ENCODE assay signal across 19 mouse cellular contexts in the genomic region with DNA sequence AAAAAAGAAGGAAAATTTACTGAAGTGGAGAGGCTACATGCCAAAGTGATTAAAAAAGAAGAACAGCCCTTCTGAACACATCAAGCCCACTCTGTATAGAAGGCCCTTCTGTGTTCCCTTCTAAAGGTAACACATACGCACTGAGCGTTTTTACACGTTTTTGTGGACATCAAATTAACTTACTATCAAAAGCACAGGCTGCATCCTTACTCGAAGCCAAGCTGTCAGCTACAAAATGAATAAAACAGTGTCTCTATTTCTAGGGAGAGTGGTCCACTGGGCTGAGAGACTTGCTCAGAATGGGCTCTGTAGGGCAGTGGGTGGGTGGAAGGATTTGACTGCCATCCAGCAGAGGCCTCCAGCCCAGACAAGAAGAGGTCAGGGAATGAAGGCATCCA.
A peak's percentile ranks its signal among the peaks of the same experiment; 100 is the strongest.
DNase-seq lines count a peak whose midpoint lies in the region; ATAC-seq and TF ChIP-seq lines count a peak whose summit lies in the region.
"Had no signal": no experiment of that assay in that cellular context is flagged by ENCODE, and none has a peak within 500 bp of the region (broad histone marks: within the 10 kb centered on the region; RNA-seq: fewer than 3 reads in every experiment).

No protein-coding gene starts in this region.

- H3K4me3 ChIP-seq in hindbrain, embryonic 10.5 days = no peak overlapping the region
- H3K4me3 ChIP-seq in hindbrain, postnatal 0 days (ENCODE audit: low read length) = no peak overlapping the region
- H3K4me3 ChIP-seq in forebrain, embryonic 14.5 days (ENCODE audit: low read depth, low read length) = no peak overlapping the region
- no peak overlapping the region for H3K4me3 ChIP-seq in hindbrain, embryonic 14.5 days (replicated peaks; ENCODE audit: low read length)
- H3K4me3 ChIP-seq in midbrain, embryonic 15.5 days = no peak overlapping the region
- no peak overlapping the region for H3K4me3 ChIP-seq in intestine, postnatal 0 days (ENCODE audit: low read depth, low read length)
- H3K4me3 ChIP-seq: heart, embryonic 12.5 days; limb, embryonic 13.5 days; neural tube, embryonic 12.5 days had no signal

- no peak for TF ChIP-seq CTCF in hindbrain, postnatal 0 days (IDR thresholded peaks at IDR 0.05; ENCODE audit: low read depth)
- TF ChIP-seq CTCF in intestine, postnatal 0 days (IDR thresholded peaks at IDR 0.05; ENCODE audit: low read depth) = no peak

- no peak overlapping the region for H3K4me2 ChIP-seq in hindbrain, postnatal 0 days (ENCODE audit: low read depth, low read length)
- no peak overlapping the region for H3K4me2 ChIP-seq in forebrain, embryonic 14.5 days (ENCODE audit: low read length)
- H3K4me2 ChIP-seq in hindbrain, embryonic 14.5 days (replicated peaks) = no peak overlapping the region
- no peak overlapping the region for H3K4me2 ChIP-seq in midbrain, embryonic 15.5 days
- H3K4me2 ChIP-seq in intestine, postnatal 0 days (replicated peaks; ENCODE audit: low read depth) = no peak overlapping the region
- H3K4me2 ChIP-seq: heart, embryonic 12.5 days; limb, embryonic 13.5 days; neural tube, embryonic 12.5 days had no signal

- no peaks in the 10 kb centered on the region for H3K9me3 ChIP-seq in hindbrain, embryonic 10.5 days
- H3K9me3 ChIP-seq in hindbrain, postnatal 0 days (ENCODE audit: low read length) = no peaks in the 10 kb centered on the region
- no peaks in the 10 kb centered on the region for H3K9me3 ChIP-seq in forebrain, embryonic 14.5 days (replicated peaks; ENCODE audit: control insufficient read depth, low read length)
- H3K9me3 ChIP-seq in hindbrain, embryonic 14.5 days (ENCODE audit: control insufficient read depth, low read length) = no peaks in the 10 kb centered on the region
- H3K9me3 ChIP-seq in midbrain, embryonic 15.5 days = no peaks in the 10 kb centered on the region
- H3K9me3 ChIP-seq in intestine, postnatal 0 days (ENCODE audit: control insufficient read depth) = no peaks in the 10 kb centered on the region
- H3K9me3 ChIP-seq: heart, embryonic 12.5 days; limb, embryonic 13.5 days; neural tube, embryonic 12.5 days had no signal

- H3K9ac ChIP-seq in hindbrain, postnatal 0 days (replicated peaks; ENCODE audit: low read length) = no peak overlapping the region
- no peak overlapping the region for H3K9ac ChIP-seq in forebrain, embryonic 14.5 days (ENCODE audit: low read length)
- H3K9ac ChIP-seq in hindbrain, embryonic 14.5 days = no peak overlapping the region
- H3K9ac ChIP-seq in midbrain, embryonic 15.5 days = no peak overlapping the region
- H3K9ac ChIP-seq in intestine, postnatal 0 days (ENCODE audit: low read depth, low read length) = no peak overlapping the region
- H3K9ac ChIP-seq: heart, embryonic 12.5 days; limb, embryonic 13.5 days; liver, embryonic 14.5 days; neural tube, embryonic 12.5 days had no signal

- no peak for DNase-seq in hindbrain, embryonic 10.5 days (ENCODE audit: low spot score)
- no peak for DNase-seq in hindbrain, postnatal 0 days (ENCODE audit: low spot score)
- DNase-seq in forebrain, embryonic 14.5 days (ENCODE audit: low spot score) = peak; percentile 60
- no peak for DNase-seq in hindbrain, embryonic 14.5 days (ENCODE audit: low spot score)
- DNase-seq in right cerebral cortex, postnatal 25 days = no peak
- DNase-seq in retina, embryonic 14.5 days (ENCODE audit: low spot score) = no peak
- DNase-seq: adrenal gland, postnatal 25 days; cerebellum, adult 18-20 months; gastrocnemius, postnatal 10 days; heart, postnatal 14 days; kidney, postnatal 4 days; thymus, adult 2 months had no signal

- ATAC-seq in hindbrain, postnatal 0 days = no peak
- peak; percentile 73 for ATAC-seq in forebrain, embryonic 14.5 days
- ATAC-seq in hindbrain, embryonic 14.5 days (ENCODE audit: low FRiP score) = no peak
- no peak for ATAC-seq in midbrain, embryonic 15.5 days (replicated peaks)
- ATAC-seq in intestine, postnatal 0 days = no peak

- H3K4me1 ChIP-seq in hindbrain, embryonic 10.5 days (replicated peaks) = peaks cover 51% of the 10 kb centered on the region
- peaks cover 4% of the 10 kb centered on the region; the same call in 1 of the 2 replicates for H3K4me1 ChIP-seq in hindbrain, postnatal 0 days (ENCODE audit: insufficient read depth, low read length)
- peaks cover 8% of the 10 kb centered on the region; the same call in 1 of the 2 replicates for H3K4me1 ChIP-seq in forebrain, embryonic 14.5 days (ENCODE audit: control insufficient read depth, insufficient read depth, low read length)
- H3K4me1 ChIP-seq in hindbrain, embryonic 14.5 days (replicated peaks; ENCODE audit: control insufficient read depth, insufficient read depth, low read length) = peaks cover 34% of the 10 kb centered on the region
- peaks cover 19% of the 10 kb centered on the region for H3K4me1 ChIP-seq in midbrain, embryonic 15.5 days
- peaks cover 3% of the 10 kb centered on the region; the same call in 1 of the 2 replicates for H3K4me1 ChIP-seq in intestine, postnatal 0 days (replicated peaks; ENCODE audit: control insufficient read depth, insufficient read depth, low read length)

- 88% methylated on average over 4 of the region's 4 CpGs for WGBS in hindbrain, embryonic 10.5 days
- WGBS in hindbrain, postnatal 0 days = 35% methylated on average over 4 of the region's 4 CpGs
- WGBS in forebrain, embryonic 14.5 days = 59% methylated on average over 4 of the region's 4 CpGs
- WGBS in hindbrain, embryonic 14.5 days = 60% methylated on average over 4 of the region's 4 CpGs
- WGBS in midbrain, embryonic 15.5 days = 55% methylated on average over 4 of the region's 4 CpGs
- WGBS in intestine, postnatal 0 days = 84% methylated on average over 4 of the region's 4 CpGs

- H3K27me3 ChIP-seq in hindbrain, embryonic 10.5 days (ENCODE audit: insufficient read depth, poor library complexity, severe bottlenecking) = no peaks in the 10 kb centered on the region
- no peaks in the 10 kb centered on the region for H3K27me3 ChIP-seq in hindbrain, postnatal 0 days (ENCODE audit: insufficient read depth, low read length)
- H3K27me3 ChIP-seq in forebrain, embryonic 14.5 days (replicated peaks; ENCODE audit: control insufficient read depth, insufficient read depth, low read length) = no peaks in the 10 kb centered on the region
- H3K27me3 ChIP-seq in hindbrain, embryonic 14.5 days (ENCODE audit: control insufficient read depth, insufficient read depth, low read length) = no peaks in the 10 kb centered on the region
- H3K27me3 ChIP-seq in midbrain, embryonic 15.5 days (replicated peaks) = no peaks in the 10 kb centered on the region
- H3K27me3 ChIP-seq in intestine, postnatal 0 days (replicated peaks; ENCODE audit: control insufficient read depth, insufficient read depth, low read length) = no peaks in the 10 kb centered on the region
- H3K27me3 ChIP-seq: CH12.LX; heart, embryonic 12.5 days; limb, embryonic 13.5 days; neural tube, embryonic 12.5 days had no signal

- peak overlapping the region; percentile 72 for H3K27ac ChIP-seq in hindbrain, embryonic 10.5 days
- no peak overlapping the region for H3K27ac ChIP-seq in hindbrain, postnatal 0 days
- H3K27ac ChIP-seq in forebrain, embryonic 14.5 days (ENCODE audit: low read depth, low read length) = peak overlapping the region; percentile 68; the same call in 1 of the 2 replicates
- H3K27ac ChIP-seq in hindbrain, embryonic 14.5 days = peak overlapping the region; percentile 44
- peak overlapping the region; percentile 68 for H3K27ac ChIP-seq in midbrain, embryonic 15.5 days
- no peak overlapping the region for H3K27ac ChIP-seq in intestine, postnatal 0 days (ENCODE audit: low read depth, low read length)
- H3K27ac ChIP-seq: limb, embryonic 13.5 days; liver, embryonic 14.5 days; neural tube, embryonic 12.5 days had no signal

- no peaks in the 10 kb centered on the region for H3K36me3 ChIP-seq in hindbrain, embryonic 10.5 days
- H3K36me3 ChIP-seq in hindbrain, postnatal 0 days (ENCODE audit: insufficient read depth, low read length) = no peaks in the 10 kb centered on the region
- no peaks in the 10 kb centered on the region for H3K36me3 ChIP-seq in forebrain, embryonic 14.5 days (ENCODE audit: control insufficient read depth, insufficient read depth, low read length)
- H3K36me3 ChIP-seq in hindbrain, embryonic 14.5 days (replicated peaks; ENCODE audit: control insufficient read depth, insufficient read depth) = no peaks in the 10 kb centered on the region
- H3K36me3 ChIP-seq in midbrain, embryonic 15.5 days (replicated peaks) = no peaks in the 10 kb centered on the region
- no peaks in the 10 kb centered on the region for H3K36me3 ChIP-seq in intestine, postnatal 0 days (ENCODE audit: control insufficient read depth, insufficient read depth)
- H3K36me3 ChIP-seq: neural tube, embryonic 12.5 days had no signal

Comparison
In these comparisons a context has a peak if more than half of its experiments do, and no peak if none do; other contexts are left out.
1. H3K27ac ChIP-seq: peak in hindbrain, embryonic 10.5 days (single experiment), forebrain, embryonic 14.5 days (single experiment), hindbrain, embryonic 14.5 days (single experiment) and midbrain, embryonic 15.5 days (single experiment); none in hindbrain, postnatal 0 days (single experiment) and intestine, postnatal 0 days (single experiment).